Mouse (Mus musculus): Measurements from ENCODE around the gene Mmgt2.
A peak's percentile ranks its signal among the peaks of the same experiment; 100 is the strongest.
"Not testable (repeated sequence)": the region's sequence is repeated elsewhere in the genome, so short reads cannot be mapped to it uniquely, and the experiment has no call there.

The Mmgt2 gene

GRCm38 (mm10) chr11:62645337-62645675 is 3.2 kb upstream of the Mmgt2 start:
- no peak for DNase-seq (ENCODE audit: low read depth, low spot score)

- peak; percentile 82 for DNase-seq (ENCODE audit: low read depth, low spot score)
Observed at GRCm38 (mm10) chr11:62645732-62646494, 2.6 kb upstream of the Mmgt2 start.

GRCm38 (mm10) chr11:62646495-62646843 is 2.0 kb upstream of the Mmgt2 start:
- DNase-seq (ENCODE audit: low read depth, low spot score): no peak

- peak; percentile 28 for DNase-seq (ENCODE audit: low read depth, low spot score)
Observed at GRCm38 (mm10) chr11:62646958-62647515, 1.4 kb upstream of the Mmgt2 start.

- DNase-seq (ENCODE audit: low read depth, low spot score): no peak
Observed at GRCm38 (mm10) chr11:62647661-62648590, 538 bp upstream of the Mmgt2 start, which contains the start of gene Lrrc75a. TSS of gene Lrrc75a (minus strand) at chr11:62648523.

- not testable (repeated sequence) for DNase-seq (ENCODE audit: low read depth, low spot score)
Observed at GRCm38 (mm10) chr11:62649803-62650202, 1.3 kb downstream of the Mmgt2 start.

- DNase-seq (ENCODE audit: low read depth, low spot score): no peak
Observed at GRCm38 (mm10) chr11:62651563-62651962, 3.1 kb downstream of the Mmgt2 start.

- no peak for DNase-seq (ENCODE audit: low read depth, low spot score)
Observed at GRCm38 (mm10) chr11:62652080-62652479, 3.6 kb downstream of the Mmgt2 start.

GRCm38 (mm10) chr11:62660885-62661284 is 12.4 kb downstream of the Mmgt2 start:
- DNase-seq (ENCODE audit: low read depth, low spot score): peak; percentile 62

- no peak for DNase-seq (ENCODE audit: low read depth, low spot score)
Observed at GRCm38 (mm10) chr11:62664250-62664649, 15.8 kb downstream of the Mmgt2 start.

GRCm38 (mm10) chr11:62668986-62669385 is 20.5 kb downstream of the Mmgt2 start:
- no peak for DNase-seq (ENCODE audit: low read depth, low spot score)

- no peak for DNase-seq (ENCODE audit: low read depth, low spot score)
Observed at GRCm38 (mm10) chr11:62669471-62669870, 21.0 kb downstream of the Mmgt2 start.

- no peak for DNase-seq (ENCODE audit: low read depth, low spot score)
Observed at GRCm38 (mm10) chr11:62670006-62670405, 21.5 kb downstream of the Mmgt2 start.

GRCm38 (mm10) chr11:62675480-62676289 is 27.2 kb downstream of the Mmgt2 start:
- peak; percentile 92 for DNase-seq (ENCODE audit: low read depth, low spot score)

GRCm38 (mm10) chr11:62676290-62676596 is 27.8 kb downstream of the Mmgt2 start:
- DNase-seq (ENCODE audit: low read depth, low spot score): no peak

GRCm38 (mm10) chr11:62678778-62679354 is 30.4 kb downstream of the Mmgt2 start:
- no peak for DNase-seq (ENCODE audit: low read depth, low spot score)

GRCm38 (mm10) chr11:62679954-62680353 is 31.5 kb downstream of the Mmgt2 start:
- DNase-seq (ENCODE audit: low read depth, low spot score): no peak

GRCm38 (mm10) chr11:62691592-62691991 is 43.1 kb downstream of the Mmgt2 start:
- DNase-seq (ENCODE audit: low read depth, low spot score): no peak

- peak; percentile 86 for DNase-seq (ENCODE audit: low read depth, low spot score)
Observed at GRCm38 (mm10) chr11:62693299-62694184, 45.1 kb downstream of the Mmgt2 start.

GRCm38 (mm10) chr11:62695126-62695525 is 46.7 kb downstream of the Mmgt2 start:
- DNase-seq (ENCODE audit: low read depth, low spot score): peak; percentile 50

Measured in ES-CJ7 (cell line).